Mouse (Mus musculus) retina, postnatal 7 days (tissue): Measurements from ENCODE around the gene Spg11.
"Not testable (repeated sequence)": the region's sequence is repeated elsewhere in the genome, so short reads cannot be mapped to it uniquely, and the experiment has no call there.

Experiments used
- DNase-seq: peaks from one replicate; pipeline ENCODE4 v3.0.0-alpha.2; 2012; ENCODE audit warnings: low read depth, low spot score

Gene Spg11

DNA sequence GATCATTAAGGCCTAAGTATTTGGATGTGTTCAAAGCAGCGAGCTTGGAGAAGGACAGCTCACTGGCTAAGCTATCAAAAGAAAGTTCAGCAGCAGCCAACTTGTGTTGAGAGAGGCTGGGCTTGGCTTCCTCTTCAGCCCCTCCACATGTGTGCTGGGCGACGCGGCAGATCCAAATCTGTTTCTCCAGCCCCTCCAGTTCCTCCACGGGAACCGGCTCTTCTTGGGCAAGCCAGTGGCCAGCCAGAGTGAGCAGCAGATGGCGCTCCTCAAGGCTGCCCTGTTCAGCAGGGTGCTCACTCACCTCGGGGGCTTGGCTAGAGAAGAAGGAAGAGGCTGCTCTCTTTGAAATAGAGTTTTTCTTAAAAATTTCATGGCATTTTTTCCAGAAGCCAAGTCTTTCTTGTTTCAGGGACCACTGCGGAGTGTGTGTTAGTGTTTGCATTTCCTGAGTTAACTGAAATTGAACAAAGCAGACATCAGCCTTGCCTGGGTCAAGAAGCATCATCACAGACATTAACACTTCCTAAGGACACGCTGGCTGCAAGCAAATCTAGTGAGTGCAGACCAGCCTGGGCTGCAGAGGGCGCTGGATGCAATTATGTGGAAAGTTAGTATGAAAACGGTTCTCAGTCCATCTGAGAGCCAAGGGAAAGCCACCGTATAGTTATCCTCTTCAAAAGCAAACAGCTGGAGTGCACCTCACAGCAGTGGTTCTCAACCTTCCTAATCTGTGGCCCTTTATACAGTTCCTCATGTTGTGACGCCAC, 52.8 kb downstream of the Spg11 start:
- DNase-seq: no peak

DNA sequence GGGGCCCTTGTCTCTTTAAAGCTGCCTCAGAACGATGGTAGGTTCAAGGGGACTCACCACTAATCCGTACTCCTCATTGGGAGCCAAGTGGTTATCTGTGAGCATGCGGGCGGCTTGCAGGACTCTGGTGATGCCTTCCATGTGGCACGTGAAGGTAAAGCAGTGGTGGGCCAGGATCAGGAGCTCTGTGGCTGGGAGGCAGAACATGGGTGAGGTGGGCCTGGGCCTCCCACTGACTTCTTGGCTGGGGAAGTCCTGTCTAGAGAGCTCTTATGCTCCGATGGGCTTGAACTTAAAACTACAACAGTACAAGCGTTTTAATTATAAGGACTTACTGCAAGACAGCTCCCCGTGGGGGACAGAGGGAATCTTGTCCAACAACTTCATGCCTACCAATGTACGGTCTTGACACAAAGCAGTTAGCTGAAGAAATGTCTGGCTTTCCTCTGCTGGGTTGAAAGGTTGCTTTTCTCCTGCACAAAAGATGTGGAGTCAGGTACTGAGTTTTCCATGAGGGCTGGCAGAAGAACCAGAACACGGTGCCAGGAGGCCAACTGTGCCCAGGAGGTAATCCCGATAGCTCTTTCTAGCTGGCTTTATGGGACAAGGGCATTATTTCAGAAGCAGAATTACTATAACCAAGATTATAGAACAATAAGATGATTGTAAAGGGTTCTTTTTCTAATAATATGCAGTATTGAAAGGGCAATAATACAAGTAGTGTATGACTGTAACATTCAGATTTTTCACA, 58.6 kb downstream of the Spg11 start:
- no peak for DNase-seq

DNA sequence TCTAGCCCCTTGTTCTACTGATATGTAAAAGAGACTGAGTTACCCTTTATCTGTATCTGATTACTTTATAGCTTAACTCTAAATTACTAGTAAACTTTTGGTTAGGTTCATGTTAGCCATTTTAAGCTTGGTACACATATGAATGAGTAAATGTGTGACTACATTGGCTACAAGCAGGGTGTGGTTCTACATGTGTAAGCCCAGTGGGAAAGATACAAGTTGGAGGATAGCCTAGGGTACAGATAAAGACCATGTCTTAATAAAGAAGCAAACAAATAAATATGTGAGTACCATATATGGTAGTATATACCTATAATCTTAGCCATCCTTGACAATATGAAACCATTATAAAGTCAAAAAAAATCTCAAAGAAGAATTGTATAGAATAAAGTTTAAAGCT, 74.3 kb downstream of the Spg11 start:
- DNase-seq: no peak

DNA sequence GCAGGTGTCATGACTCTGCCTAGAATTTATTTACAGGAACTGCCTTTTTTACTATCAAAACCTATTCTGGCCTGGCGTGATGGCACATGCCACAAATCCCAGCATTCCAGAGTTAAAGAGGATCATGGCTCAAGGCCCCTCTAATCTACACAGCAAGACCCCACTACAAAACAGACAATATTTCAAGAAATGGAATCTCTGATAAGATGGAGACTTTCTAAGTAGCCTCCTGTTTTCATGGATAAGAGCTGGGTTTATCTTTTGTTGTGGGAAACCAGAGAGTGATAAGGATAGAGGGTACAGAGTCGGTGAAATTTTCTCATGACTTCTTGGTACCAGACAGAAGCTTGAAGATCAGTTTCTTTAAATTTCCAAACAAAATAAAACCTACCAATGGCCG, 82.1 kb downstream of the Spg11 start:
- DNase-seq: no peak

DNA sequence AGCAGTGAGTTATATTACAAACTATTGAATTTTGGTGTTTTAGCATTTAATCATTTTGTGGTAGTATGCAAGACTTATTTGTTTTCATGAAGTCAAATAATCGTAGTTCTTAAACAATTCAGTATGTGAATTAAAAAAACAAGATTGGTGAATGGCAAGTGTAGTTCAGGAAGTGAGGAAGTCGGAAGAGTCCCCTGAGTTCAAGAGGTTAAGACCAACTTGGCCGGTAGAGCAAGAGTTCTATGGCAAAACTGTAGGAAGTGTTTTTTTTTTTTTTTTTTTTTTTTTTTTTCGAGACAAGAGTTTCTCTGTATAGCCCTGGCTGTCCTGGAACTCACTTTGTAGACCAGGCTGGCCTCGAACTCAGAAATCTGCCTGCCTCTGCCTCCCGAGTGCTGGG, 86.2 kb downstream of the Spg11 start:
- no peak for DNase-seq

DNA sequence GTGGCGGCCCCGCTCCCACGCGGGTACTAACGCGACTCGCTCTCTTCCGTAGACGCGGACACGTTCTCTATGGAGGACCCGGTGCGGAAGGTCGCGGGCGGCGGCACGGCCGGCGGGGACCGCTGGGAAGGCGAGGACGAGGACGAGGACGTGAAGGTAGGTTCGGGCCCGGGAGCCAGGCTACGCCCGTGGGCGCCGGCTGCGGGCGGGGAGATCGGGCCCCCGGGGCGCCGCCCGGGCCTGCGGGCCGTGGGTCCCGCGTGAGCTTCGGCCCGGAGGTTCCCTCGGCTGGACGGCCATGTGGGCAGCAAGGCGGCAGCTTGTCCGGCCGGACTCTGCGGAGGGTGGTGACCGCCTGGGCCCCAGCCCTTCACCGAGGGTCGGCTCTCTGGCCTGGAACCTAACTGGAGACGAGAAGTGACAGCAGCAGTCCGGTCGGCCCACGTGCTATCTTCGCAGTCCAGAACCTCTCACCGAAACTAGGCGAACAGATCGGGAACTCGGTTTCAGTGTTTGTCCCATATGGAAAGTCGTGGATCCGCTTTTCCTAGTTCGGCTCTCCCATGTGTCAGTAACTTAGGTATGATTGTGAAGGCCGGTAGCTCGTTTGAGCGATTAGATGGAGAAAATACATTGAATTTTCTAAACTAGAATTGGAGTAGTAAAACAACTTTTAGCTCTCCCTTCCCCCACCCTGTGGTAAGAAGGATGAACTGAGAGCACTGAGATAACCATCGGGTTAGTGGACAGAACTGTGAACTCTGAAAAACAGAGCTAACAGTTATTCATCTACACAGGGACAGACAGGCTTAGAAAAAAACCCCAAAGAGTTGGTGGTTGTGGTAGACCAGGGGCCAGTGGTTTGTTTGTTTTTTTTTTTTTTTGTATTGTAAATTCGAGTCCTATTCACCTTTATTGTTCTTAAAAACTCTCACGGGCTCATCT, 89.2 kb downstream of the Spg11 start:
- DNase-seq: peak; percentile 9

DNA sequence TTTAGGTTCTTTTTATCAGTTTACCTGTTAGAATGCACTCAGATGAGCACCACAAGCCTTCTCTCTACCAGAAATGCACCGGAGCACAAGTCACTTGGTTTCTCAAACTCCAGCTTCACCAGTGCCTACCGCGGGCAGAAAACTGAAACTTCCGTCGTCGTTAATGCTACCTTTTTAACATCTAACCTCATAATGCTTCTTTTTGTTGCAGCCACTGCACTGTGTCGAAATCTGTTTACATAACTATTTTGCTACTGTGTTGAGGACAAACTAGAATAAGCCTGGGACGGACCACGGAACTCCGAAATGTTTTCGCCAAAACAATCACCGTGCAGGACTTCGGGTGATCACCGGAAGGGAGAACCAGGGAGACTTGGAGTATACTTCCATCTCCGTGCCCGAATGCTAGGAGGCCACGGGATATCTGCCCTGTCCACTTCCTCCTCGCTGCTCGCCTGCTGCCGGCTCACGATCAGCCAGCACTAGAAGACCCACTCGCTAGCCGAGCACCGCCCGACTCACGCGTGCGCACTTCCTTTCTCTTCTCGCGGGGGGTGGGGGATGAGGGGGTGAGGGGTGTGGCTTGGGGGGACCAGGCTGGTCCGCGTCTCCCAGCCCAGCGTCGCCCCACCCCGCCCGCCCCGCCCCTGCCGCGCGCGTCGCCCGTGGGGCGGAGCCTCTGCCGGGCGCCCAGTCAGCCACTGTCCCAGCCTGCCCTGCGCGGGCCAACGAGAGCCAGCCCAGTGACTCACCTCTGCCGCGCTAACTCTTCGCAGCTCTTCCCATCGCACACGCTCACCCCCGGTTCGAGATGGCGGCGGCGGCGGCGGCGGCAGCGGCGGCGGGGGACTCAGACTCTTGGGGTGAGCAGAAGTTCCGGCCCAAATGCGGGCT, 90.1 kb downstream of the Spg11 start, which contains the start of gene Eif3j1:
Gene Eif3j1 (plus strand): TSS at position 685 of the 894 bp plus-strand sequence.
- peak; percentile 90 for DNase-seq

DNA sequence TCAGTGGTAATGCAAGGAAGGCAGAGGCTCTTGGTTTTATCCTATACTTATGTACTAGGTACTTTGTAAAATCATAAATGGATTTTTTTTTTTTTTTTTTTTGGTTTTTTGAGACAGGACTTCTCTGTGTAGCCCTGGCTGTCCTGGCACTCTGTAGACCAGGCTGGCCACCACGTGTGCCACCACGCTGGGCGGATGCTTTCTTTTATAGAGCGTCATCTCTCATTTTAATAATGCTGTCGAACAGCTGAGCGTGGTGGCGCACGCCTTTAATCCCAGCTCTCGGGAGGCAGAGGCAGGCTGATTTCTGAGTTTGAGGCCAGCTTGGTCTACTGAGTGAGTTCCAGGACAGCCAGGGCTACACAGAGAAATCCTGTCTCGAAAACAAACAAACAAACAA, 91.1 kb downstream of the Spg11 start:
- not testable (repeated sequence) for DNase-seq

DNA sequence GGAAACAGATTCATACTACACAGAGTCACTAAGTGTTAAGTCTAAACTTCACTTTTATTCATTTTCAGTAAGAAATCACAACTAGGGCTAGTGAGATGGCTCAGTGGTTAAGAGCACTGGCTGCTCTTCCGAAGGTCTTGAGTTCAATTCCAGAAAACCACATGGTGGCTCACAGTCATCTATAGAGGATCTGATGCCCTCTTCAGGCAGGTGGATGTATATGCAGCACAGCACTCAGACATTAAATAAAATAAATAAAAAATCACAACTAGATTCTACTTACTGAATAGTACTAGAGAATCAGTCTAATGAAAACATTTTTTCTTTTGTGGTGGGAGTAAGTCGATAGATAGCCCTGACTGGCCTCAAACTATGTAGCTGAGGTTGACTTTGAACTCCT, 95.9 kb downstream of the Spg11 start:
- DNase-seq: no peak

DNA sequence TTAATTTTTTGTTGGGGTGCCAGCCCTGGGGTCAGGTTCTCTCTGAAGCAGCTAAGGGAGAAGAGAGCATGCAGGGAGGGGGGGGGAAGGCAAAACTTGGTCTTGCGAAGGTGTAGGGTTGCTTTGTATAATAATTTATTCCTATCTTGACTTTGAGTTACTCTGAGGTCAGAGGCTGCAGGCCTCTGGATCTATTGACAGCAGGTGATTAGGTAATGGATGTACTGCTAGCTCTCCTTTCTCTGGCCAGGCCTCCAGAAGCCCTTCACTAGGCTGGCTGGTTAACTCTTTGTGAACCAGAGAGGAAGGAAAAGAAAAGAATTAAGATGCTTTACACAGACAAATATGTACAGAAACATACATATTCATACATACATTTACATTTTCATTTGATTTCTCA, 99.5 kb downstream of the Spg11 start:
- no peak for DNase-seq

DNA sequence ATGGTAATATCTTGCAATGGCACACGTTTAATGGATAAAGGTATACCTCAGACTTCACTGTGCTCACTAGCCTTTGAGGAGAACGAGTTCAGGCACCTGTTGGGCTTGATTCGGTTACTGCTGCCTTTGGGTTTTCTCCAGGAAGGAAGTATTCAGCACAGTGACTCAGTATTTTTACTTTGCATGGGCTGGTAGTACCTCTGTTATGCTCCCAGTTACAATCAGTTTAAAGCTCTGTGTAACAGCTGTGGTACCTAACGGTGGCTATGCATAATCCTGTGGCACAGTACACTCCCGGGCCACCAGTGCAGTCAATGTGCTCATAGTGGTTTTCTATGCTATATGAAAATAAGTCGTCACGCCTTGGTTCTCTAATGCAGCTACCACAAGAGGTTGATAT, 106.7 kb downstream of the Spg11 start:
- DNase-seq: no peak

DNA sequence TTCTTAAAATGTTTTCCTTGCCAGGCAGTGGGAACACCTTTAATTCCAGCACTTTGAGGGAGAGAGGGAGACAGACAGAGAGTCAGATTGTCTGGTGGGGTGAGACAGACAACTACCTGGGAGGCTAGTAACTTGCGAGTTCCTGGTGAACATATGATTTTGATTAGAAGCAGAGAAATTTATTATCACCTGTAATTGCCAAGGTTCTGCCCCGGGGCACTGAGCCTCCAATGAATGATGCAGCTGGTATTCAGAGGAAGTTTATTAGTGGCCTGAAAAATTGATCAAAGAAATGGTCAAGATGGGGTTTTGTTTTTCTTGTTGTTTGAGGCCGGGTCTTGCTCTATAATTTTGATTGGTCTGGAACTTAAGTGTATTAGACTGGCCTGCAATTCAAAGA, 109.4 kb downstream of the Spg11 start:
- DNase-seq: no peak
